Mouse (Mus musculus): Measurements from ENCODE around the gene Timm50. TPM values are rescaled to one million over a fixed set of nuclear protein-coding genes. Genes with fewer than 3 reads are reported as not detected.
A peak's percentile ranks its signal among the peaks of the same experiment; 100 is the strongest.

Gene Timm50
- polyA plus RNA-seq, 1 experiment from 2014 or later = 174 TPM

- H3K27ac ChIP-seq = no peak overlapping the region
- H3K4me3 ChIP-seq = no peak overlapping the region
- 89% methylated on average over 7 of the region's 7 CpGs for WGBS
These were observed 36.7 kb upstream of the Timm50 start for GRCm38 (mm10) chr7:28348601-28349000.

GRCm38 (mm10) chr7:28347746-28348145 is 35.9 kb upstream of the Timm50 start:
- ATAC-seq (ENCODE audit: low FRiP score, low read depth) = no peak
- no peak overlapping the region for H3K4me2 ChIP-seq (replicated peaks)
- peaks cover 18% of the 10 kb centered on the region for H3K4me1 ChIP-seq
- no peaks in the 10 kb centered on the region for H3K9me3 ChIP-seq
- H3K27ac ChIP-seq = no peak overlapping the region
- no peak overlapping the region for H3K9ac ChIP-seq
- H3K27me3 ChIP-seq (replicated peaks) = no peaks in the 10 kb centered on the region
- H3K4me3 ChIP-seq = no peak overlapping the region
- peaks cover 5% of the 10 kb centered on the region; the same call in 1 of the 2 replicates for H3K36me3 ChIP-seq
- WGBS = 82% methylated on average over 3 of the region's 3 CpGs

More at GRCm38 (mm10) chr7:28348601-28349000, 36.7 kb upstream of the Timm50 start:
- Histone ChIP-seq H3K36me3 (peaks cover 13% of the 10 kb centered on the region), H3K27me3 (replicated peaks) (no peaks in the 10 kb centered on the region), H3K9ac (no peak overlapping the region), H3K4me1 (peaks cover 18% of the 10 kb centered on the region), H3K9me3 (no peaks in the 10 kb centered on the region), H3K4me2 (replicated peaks) (no peak overlapping the region)
- ATAC-seq (ENCODE audit: low FRiP score, low read depth) = no peak

- H3K4me2 ChIP-seq (replicated peaks) = no peak overlapping the region
- no peaks in the 10 kb centered on the region for H3K36me3 ChIP-seq
- no peak overlapping the region for H3K4me3 ChIP-seq
- H3K9me3 ChIP-seq = no peaks in the 10 kb centered on the region
- peaks cover 2% of the 10 kb centered on the region; the same call in 1 of the 2 replicates for H3K4me1 ChIP-seq
- 8% methylated on average over 4 of the region's 4 CpGs for WGBS
- no peak overlapping the region for H3K27ac ChIP-seq
- no peak for ATAC-seq (ENCODE audit: low FRiP score, low read depth)
- no peaks in the 10 kb centered on the region for H3K27me3 ChIP-seq (replicated peaks)
- no peak overlapping the region for H3K9ac ChIP-seq
These were observed 32.8 kb upstream of the Timm50 start for GRCm38 (mm10) chr7:28344637-28345036.

GRCm38 (mm10) chr7:28341381-28341780 is 29.5 kb upstream of the Timm50 start:
- Histone ChIP-seq H3K27ac (no peak overlapping the region), H3K9ac (no peak overlapping the region), H3K27me3 (replicated peaks) (no peaks in the 10 kb centered on the region), H3K4me2 (replicated peaks) (no peak overlapping the region), H3K4me1 (peaks cover 9% of the 10 kb centered on the region), H3K36me3 (no peaks in the 10 kb centered on the region), H3K9me3 (no peaks in the 10 kb centered on the region), H3K4me3 (no peak overlapping the region)
- 29% methylated on average over 7 of the region's 7 CpGs for WGBS
- no peak for ATAC-seq (ENCODE audit: low FRiP score, low read depth)

GRCm38 (mm10) chr7:28339213-28339917 is 27.5 kb upstream of the Timm50 start:
- Histone ChIP-seq H3K4me3 (peak overlapping the region; percentile 96; the same call in 1 of the 2 replicates), H3K9ac (peak overlapping the region; percentile 93), H3K4me2 (replicated peaks) (peak overlapping the region; percentile 85), H3K27ac (no peak overlapping the region), H3K27me3 (replicated peaks) (no peaks in the 10 kb centered on the region), H3K9me3 (no peaks in the 10 kb centered on the region), H3K36me3 (no peaks in the 10 kb centered on the region), H3K4me1 (peaks cover 9% of the 10 kb centered on the region)
- WGBS = 81% methylated on average over 19 of the region's 19 CpGs
- 0 out of 2 replicates have a peak, but pooled peaks have one; percentile 25 for ATAC-seq (ENCODE audit: low FRiP score, low read depth)

- Histone ChIP-seq H3K27me3 (replicated peaks) (no peaks in the 10 kb centered on the region), H3K4me2 (replicated peaks) (peak within 1 kb of the TSS; percentile 85), H3K4me3 (peak within 1 kb of the TSS; percentile 96), H3K27ac (peak within 1 kb of the TSS; percentile 28; the same call in 1 of the 2 replicates), H3K9ac (peak within 1 kb of the TSS; percentile 93), H3K9me3 (no peaks in the 10 kb centered on the region), H3K36me3 (no peaks in the 10 kb centered on the region), H3K4me1 (peaks cover 9% of the 10 kb centered on the region)
- peak; percentile 98 for ATAC-seq (ENCODE audit: low FRiP score, low read depth)
- WGBS = under 1% methylated on average over 77 of the region's 77 CpGs
These were observed 26.5 kb upstream of the Timm50 start, which contains the start of gene Supt5 for GRCm38 (mm10) chr7:28338108-28338998. Gene Supt5, minus strand, starts transcription at chr7:28338746.

GRCm38 (mm10) chr7:28335471-28335870 is 23.6 kb upstream of the Timm50 start:
- Histone ChIP-seq H3K9ac (no peak overlapping the region), H3K27me3 (replicated peaks) (no peaks in the 10 kb centered on the region), H3K4me3 (no peak overlapping the region), H3K4me2 (replicated peaks) (no peak overlapping the region), H3K9me3 (no peaks in the 10 kb centered on the region), H3K27ac (no peak overlapping the region), H3K36me3 (peaks cover 9% of the 10 kb centered on the region), H3K4me1 (peaks cover 9% of the 10 kb centered on the region)
- WGBS = 96% methylated on average over 2 of the region's 2 CpGs
- ATAC-seq (ENCODE audit: low FRiP score, low read depth) = no peak

GRCm38 (mm10) chr7:28334534-28334933 is 22.7 kb upstream of the Timm50 start:
- Histone ChIP-seq H3K36me3 (peaks cover 19% of the 10 kb centered on the region), H3K4me3 (no peak overlapping the region), H3K27ac (no peak overlapping the region), H3K9me3 (no peaks in the 10 kb centered on the region), H3K9ac (no peak overlapping the region), H3K4me1 (peaks cover 9% of the 10 kb centered on the region), H3K4me2 (replicated peaks) (no peak overlapping the region), H3K27me3 (replicated peaks) (no peaks in the 10 kb centered on the region)
- WGBS = 94% methylated on average over 4 of the region's 4 CpGs
- no peak for ATAC-seq (ENCODE audit: low FRiP score, low read depth)

GRCm38 (mm10) chr7:28328260-28328659 is 16.4 kb upstream of the Timm50 start:
- ATAC-seq (ENCODE audit: low FRiP score, low read depth) = no peak
- Histone ChIP-seq H3K9me3 (no peaks in the 10 kb centered on the region), H3K27me3 (replicated peaks) (no peaks in the 10 kb centered on the region), H3K27ac (no peak overlapping the region), H3K4me1 (no peaks in the 10 kb centered on the region), H3K4me2 (replicated peaks) (no peak overlapping the region), H3K36me3 (peaks cover 77% of the 10 kb centered on the region), H3K4me3 (no peak overlapping the region), H3K9ac (no peak overlapping the region)
- WGBS = 98% methylated on average over 2 of the region's 2 CpGs

- Histone ChIP-seq H3K36me3 (peaks cover 95% of the 10 kb centered on the region), H3K27ac (no peak overlapping the region), H3K27me3 (replicated peaks) (no peaks in the 10 kb centered on the region), H3K9ac (no peak overlapping the region), H3K9me3 (no peaks in the 10 kb centered on the region), H3K4me1 (no peaks in the 10 kb centered on the region), H3K4me3 (no peak overlapping the region), H3K4me2 (replicated peaks) (no peak overlapping the region)
- WGBS = 84% methylated on average over 4 of the region's 4 CpGs
- no peak for ATAC-seq (ENCODE audit: low FRiP score, low read depth)
These were observed 14.6 kb upstream of the Timm50 start for GRCm38 (mm10) chr7:28326457-28326856.

- ATAC-seq (ENCODE audit: low FRiP score, low read depth) = no peak
- peaks cover 95% of the 10 kb centered on the region for H3K36me3 ChIP-seq
These were observed 13.4 kb upstream of the Timm50 start for GRCm38 (mm10) chr7:28325293-28325692.

GRCm38 (mm10) chr7:28321974-28322720 is 10.3 kb upstream of the Timm50 start:
- Histone ChIP-seq H3K27me3 (replicated peaks) (no peaks in the 10 kb centered on the region), H3K4me3 (no peak overlapping the region), H3K27ac (no peak overlapping the region), H3K4me1 (no peaks in the 10 kb centered on the region), H3K4me2 (replicated peaks) (no peak overlapping the region), H3K9me3 (no peaks in the 10 kb centered on the region), H3K9ac (no peak overlapping the region), H3K36me3 (peaks cover 96% of the 10 kb centered on the region)
- no peak for ATAC-seq (ENCODE audit: low FRiP score, low read depth)
- WGBS = 94% methylated on average over 15 of the region's 15 CpGs

More at GRCm38 (mm10) chr7:28325293-28325692, 13.4 kb upstream of the Timm50 start:
- H3K9me3 ChIP-seq = no peaks in the 10 kb centered on the region
- H3K4me1 ChIP-seq = no peaks in the 10 kb centered on the region
- H3K4me2 ChIP-seq (replicated peaks) = no peak overlapping the region
- no peak overlapping the region for H3K4me3 ChIP-seq
- H3K27me3 ChIP-seq (replicated peaks) = no peaks in the 10 kb centered on the region
- H3K27ac ChIP-seq = no peak overlapping the region
- 94% methylated on average over 8 of the region's 8 CpGs for WGBS
- H3K9ac ChIP-seq = no peak overlapping the region
